Mouse (Mus musculus): ENCODE results near the gene C730034F03Rik. TPM values are rescaled to one million over a fixed set of nuclear protein-coding genes. Genes with fewer than 3 reads are reported as not detected.

The C730034F03Rik gene
- polyA plus RNA-seq, 1 experiment from 2014 or later, result 3.1 TPM

DNA sequence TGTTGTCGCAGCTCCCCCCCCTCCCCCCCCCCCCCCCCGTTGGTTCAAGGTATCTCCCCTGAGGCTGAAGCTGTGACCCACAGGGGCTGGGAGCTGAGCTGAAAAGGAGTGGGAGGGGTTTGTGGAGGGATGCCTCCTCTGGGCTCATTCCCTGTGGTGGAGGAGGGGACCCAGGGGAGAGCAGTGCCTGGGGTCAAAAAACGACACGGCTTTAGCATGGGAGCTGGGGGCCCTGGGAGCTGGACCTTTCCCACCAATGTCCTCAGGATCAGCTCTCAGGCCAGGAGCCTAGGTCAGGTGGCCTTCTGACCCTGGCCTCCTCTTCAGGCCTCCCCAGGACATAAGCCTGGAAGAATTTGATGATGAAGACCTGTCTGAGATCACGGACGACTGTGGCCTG is 25.5 kb downstream of the C730034F03Rik start:
- H3K36me3 ChIP-seq (ENCODE audit: control insufficient read depth, insufficient read depth, low read length), result no peaks in the 10 kb centered on the region
- 33% methylated on average over 4 of the region's 6 CpGs for WGBS
- H3K27ac ChIP-seq (replicated peaks in 1 of 2; ENCODE audit: control insufficient read depth in 1 of 2, insufficient read depth in 1 of 2, low read depth in 2 of 2, low read length in 2 of 2), result no peak overlapping the region
- ATAC-seq (ENCODE audit: insufficient number of reproducible peaks, insufficient read depth, low FRiP score, low read depth), result no peak
- H3K9me3 ChIP-seq (ENCODE audit: control insufficient read depth, low read length), result no peaks in the 10 kb centered on the region
- H3K9ac ChIP-seq (ENCODE audit: low read length), result no peak overlapping the region
- peaks cover 69% of the 10 kb centered on the region for H3K27me3 ChIP-seq (ENCODE audit: control insufficient read depth, insufficient read depth, low read length)
- no peak overlapping the region for H3K4me3 ChIP-seq (ENCODE audit: control insufficient read depth in 1 of 2, insufficient read depth in 1 of 2, low read depth in 1 of 2, low read length in 2 of 2)
- no peak overlapping the region for H3K4me2 ChIP-seq (ENCODE audit: low read length)
- peaks cover 6 to 9% of the 10 kb centered on the region in 2 experiments; a peak in 3 of 4 replicates for H3K4me1 ChIP-seq (ENCODE audit: control insufficient read depth in 2 of 2, insufficient read depth in 2 of 2, low read length in 2 of 2)

GRCm38 (mm10) chr15:89455642-89456041 is 26.3 kb downstream of the C730034F03Rik start:
- Histone ChIP-seq H3K36me3 (ENCODE audit: control insufficient read depth, insufficient read depth, low read length) (no peaks in the 10 kb centered on the region), H3K4me3 (ENCODE audit: control insufficient read depth in 1 of 2, insufficient read depth in 1 of 2, low read depth in 1 of 2, low read length in 2 of 2) (no peak overlapping the region), H3K4me1 (ENCODE audit: control insufficient read depth in 2 of 2, insufficient read depth in 2 of 2, low read length in 2 of 2) (peaks cover 6 to 9% of the 10 kb centered on the region in 2 experiments; a peak in 3 of 4 replicates), H3K4me2 (ENCODE audit: low read length) (no peak overlapping the region), H3K27me3 (ENCODE audit: control insufficient read depth, insufficient read depth, low read length) (peaks cover 69% of the 10 kb centered on the region), H3K27ac (replicated peaks in 1 of 2; ENCODE audit: control insufficient read depth in 1 of 2, insufficient read depth in 1 of 2, low read depth in 2 of 2, low read length in 2 of 2) (no peak overlapping the region), H3K9ac (ENCODE audit: low read length) (no peak overlapping the region), H3K9me3 (ENCODE audit: control insufficient read depth, low read length) (no peaks in the 10 kb centered on the region)
- no peak for ATAC-seq (ENCODE audit: insufficient number of reproducible peaks, insufficient read depth, low FRiP score, low read depth)
- 66% methylated on average over 6 of the region's 6 CpGs for WGBS

GRCm38 (mm10) chr15:89458942-89459341 is 29.6 kb downstream of the C730034F03Rik start:
- no peak for ATAC-seq (ENCODE audit: insufficient number of reproducible peaks, insufficient read depth, low FRiP score, low read depth)
- no peak overlapping the region for H3K9ac ChIP-seq (ENCODE audit: low read length)
- H3K4me2 ChIP-seq (ENCODE audit: low read length), result no peak overlapping the region
- H3K9me3 ChIP-seq (ENCODE audit: control insufficient read depth, low read length), result no peaks in the 10 kb centered on the region
- H3K36me3 ChIP-seq (ENCODE audit: control insufficient read depth, insufficient read depth, low read length), result no peaks in the 10 kb centered on the region
- 88% methylated on average over 15 of the region's 15 CpGs for WGBS
- H3K4me3 ChIP-seq (ENCODE audit: control insufficient read depth in 1 of 2, insufficient read depth in 1 of 2, low read depth in 1 of 2, low read length in 2 of 2), result no peak overlapping the region
- peaks cover 48% of the 10 kb centered on the region for H3K27me3 ChIP-seq (ENCODE audit: control insufficient read depth, insufficient read depth, low read length)
- no peak overlapping the region for H3K27ac ChIP-seq (replicated peaks in 1 of 2; ENCODE audit: control insufficient read depth in 1 of 2, insufficient read depth in 1 of 2, low read depth in 2 of 2, low read length in 2 of 2)
- H3K4me1 ChIP-seq (ENCODE audit: control insufficient read depth in 2 of 2, insufficient read depth in 2 of 2, low read length in 2 of 2), result peaks cover 3 to 5% of the 10 kb centered on the region in 2 experiments; a peak in 3 of 4 replicates

DNA sequence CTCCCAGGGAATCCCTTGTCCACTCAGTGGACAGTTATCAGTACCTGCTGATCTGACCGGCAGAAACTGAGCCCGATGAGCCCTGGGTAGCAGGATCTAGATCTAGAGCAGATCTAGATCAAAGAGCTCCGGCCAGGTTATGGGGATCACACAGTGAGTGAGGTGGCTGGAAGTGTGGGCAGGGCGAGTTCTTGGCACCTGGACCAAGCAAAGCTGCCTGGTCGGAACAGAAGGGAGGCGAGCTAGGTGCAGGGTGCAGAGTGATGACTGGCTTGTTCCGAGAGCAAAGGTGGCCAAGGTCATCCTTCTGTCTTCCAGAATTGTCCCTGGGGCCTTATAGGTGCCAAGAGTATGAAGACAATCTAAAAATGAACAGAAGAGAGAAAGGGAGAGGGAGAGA is 30.4 kb downstream of the C730034F03Rik start:
- Histone ChIP-seq H3K4me3 (ENCODE audit: control insufficient read depth in 1 of 2, insufficient read depth in 1 of 2, low read depth in 1 of 2, low read length in 2 of 2) (no peak overlapping the region), H3K27ac (replicated peaks in 1 of 2; ENCODE audit: control insufficient read depth in 1 of 2, insufficient read depth in 1 of 2, low read depth in 2 of 2, low read length in 2 of 2) (no peak overlapping the region), H3K9ac (ENCODE audit: low read length) (no peak overlapping the region), H3K36me3 (ENCODE audit: control insufficient read depth, insufficient read depth, low read length) (no peaks in the 10 kb centered on the region), H3K9me3 (ENCODE audit: control insufficient read depth, low read length) (no peaks in the 10 kb centered on the region), H3K4me2 (ENCODE audit: low read length) (no peak overlapping the region), H3K27me3 (ENCODE audit: control insufficient read depth, insufficient read depth, low read length) (peaks cover 40% of the 10 kb centered on the region), H3K4me1 (ENCODE audit: control insufficient read depth in 2 of 2, insufficient read depth in 2 of 2, low read length in 2 of 2) (no peaks in the 10 kb centered on the region)
- no peak for ATAC-seq (ENCODE audit: insufficient number of reproducible peaks, insufficient read depth, low FRiP score, low read depth)
- 70% methylated on average over 7 of the region's 7 CpGs for WGBS

DNA sequence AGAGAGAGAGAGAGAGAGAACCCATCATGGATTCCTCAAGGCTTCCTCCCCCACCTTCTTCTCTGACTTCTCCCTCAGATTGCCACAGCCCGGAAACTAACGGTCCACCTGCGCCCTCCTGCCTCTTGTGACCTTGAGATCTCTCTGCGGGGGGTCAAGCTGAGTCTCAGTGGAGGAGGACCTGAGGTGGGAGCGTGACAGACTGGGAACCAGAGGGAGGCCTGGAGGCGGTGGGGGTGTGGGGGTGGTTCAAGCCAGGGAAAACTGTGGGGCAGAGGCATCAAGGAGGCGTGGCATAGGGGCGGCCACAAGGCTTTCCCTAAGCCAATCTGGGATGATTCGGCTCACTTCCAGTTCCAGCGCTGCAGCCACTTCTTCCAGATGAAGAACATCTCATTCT is 30.9 kb downstream of the C730034F03Rik start:
- Histone ChIP-seq H3K4me1 (ENCODE audit: control insufficient read depth in 2 of 2, insufficient read depth in 2 of 2, low read length in 2 of 2) (no peaks in the 10 kb centered on the region), H3K27ac (replicated peaks in 1 of 2; ENCODE audit: control insufficient read depth in 1 of 2, insufficient read depth in 1 of 2, low read depth in 2 of 2, low read length in 2 of 2) (no peak overlapping the region), H3K36me3 (ENCODE audit: control insufficient read depth, insufficient read depth, low read length) (no peaks in the 10 kb centered on the region), H3K9ac (ENCODE audit: low read length) (no peak overlapping the region), H3K27me3 (ENCODE audit: control insufficient read depth, insufficient read depth, low read length) (peaks cover 35% of the 10 kb centered on the region), H3K4me2 (ENCODE audit: low read length) (no peak overlapping the region), H3K4me3 (ENCODE audit: control insufficient read depth in 1 of 2, insufficient read depth in 1 of 2, low read depth in 1 of 2, low read length in 2 of 2) (no peak overlapping the region), H3K9me3 (ENCODE audit: control insufficient read depth, low read length) (no peaks in the 10 kb centered on the region)
- no peak for ATAC-seq (ENCODE audit: insufficient number of reproducible peaks, insufficient read depth, low FRiP score, low read depth)
- WGBS, result 54% methylated on average over 8 of the region's 10 CpGs

GRCm38 (mm10) chr15:89461321-89461720 is 31.9 kb downstream of the C730034F03Rik start:
- H3K36me3 ChIP-seq (ENCODE audit: control insufficient read depth, insufficient read depth, low read length), result no peaks in the 10 kb centered on the region
- ATAC-seq (ENCODE audit: insufficient number of reproducible peaks, insufficient read depth, low FRiP score, low read depth), result no peak
- no peaks in the 10 kb centered on the region for H3K4me1 ChIP-seq (ENCODE audit: control insufficient read depth in 2 of 2, insufficient read depth in 2 of 2, low read length in 2 of 2)
- no peaks in the 10 kb centered on the region for H3K9me3 ChIP-seq (ENCODE audit: control insufficient read depth, low read length)
- no peak overlapping the region for H3K9ac ChIP-seq (ENCODE audit: low read length)
- no peak overlapping the region for H3K27ac ChIP-seq (replicated peaks in 1 of 2; ENCODE audit: control insufficient read depth in 1 of 2, insufficient read depth in 1 of 2, low read depth in 2 of 2, low read length in 2 of 2)
- no peak overlapping the region for H3K4me3 ChIP-seq (ENCODE audit: control insufficient read depth in 1 of 2, insufficient read depth in 1 of 2, low read depth in 1 of 2, low read length in 2 of 2)
- peaks cover 26% of the 10 kb centered on the region for H3K27me3 ChIP-seq (ENCODE audit: control insufficient read depth, insufficient read depth, low read length)
- 68% methylated on average over 15 of the region's 15 CpGs for WGBS
- no peak overlapping the region for H3K4me2 ChIP-seq (ENCODE audit: low read length)

DNA sequence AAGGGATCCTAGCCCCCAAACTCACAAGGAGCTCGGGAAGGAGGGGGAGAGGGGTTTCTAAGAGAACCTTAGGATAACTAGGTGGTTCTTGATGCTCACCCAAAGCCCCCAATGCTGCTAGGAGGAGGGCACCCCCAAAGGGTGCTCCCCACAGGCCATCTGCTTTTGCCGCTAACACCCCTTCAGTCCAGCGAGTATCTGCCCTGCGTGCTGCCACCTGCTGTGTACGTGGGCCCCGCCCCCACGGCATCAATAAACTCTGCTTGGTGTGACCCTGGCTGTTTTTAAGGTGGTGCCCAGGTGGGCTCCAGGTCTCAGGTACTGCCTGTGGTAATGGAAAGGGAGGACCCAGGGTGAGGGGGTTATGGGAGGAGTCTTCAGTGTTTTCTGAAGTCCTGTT is 32.8 kb downstream of the C730034F03Rik start:
- H3K27me3 ChIP-seq (ENCODE audit: control insufficient read depth, insufficient read depth, low read length), result peaks cover 17% of the 10 kb centered on the region
- WGBS, result 70% methylated on average over 7 of the region's 7 CpGs

More for the DNA sequence above, 32.8 kb downstream of the C730034F03Rik start:
- no peak overlapping the region for H3K27ac ChIP-seq (replicated peaks in 1 of 2; ENCODE audit: control insufficient read depth in 1 of 2, insufficient read depth in 1 of 2, low read depth in 2 of 2, low read length in 2 of 2)
- no peak overlapping the region for H3K4me3 ChIP-seq (ENCODE audit: control insufficient read depth in 1 of 2, insufficient read depth in 1 of 2, low read depth in 1 of 2, low read length in 2 of 2)
- no peaks in the 10 kb centered on the region for H3K36me3 ChIP-seq (ENCODE audit: control insufficient read depth, insufficient read depth, low read length)
- H3K9ac ChIP-seq (ENCODE audit: low read length), result no peak overlapping the region
- H3K4me2 ChIP-seq (ENCODE audit: low read length), result no peak overlapping the region
- no peaks in the 10 kb centered on the region for H3K9me3 ChIP-seq (ENCODE audit: control insufficient read depth, low read length)
- no peak for ATAC-seq (ENCODE audit: insufficient number of reproducible peaks, insufficient read depth, low FRiP score, low read depth)
- no peaks in the 10 kb centered on the region for H3K4me1 ChIP-seq (ENCODE audit: control insufficient read depth in 2 of 2, insufficient read depth in 2 of 2, low read length in 2 of 2)

All from heart, embryonic 14.5 days (tissue).